Mouse (Mus musculus) macrophage (primary cell): ENCODE data around the gene Rps17. TPM values are rescaled to one million over a fixed set of nuclear protein-coding genes. Genes with fewer than 3 reads are reported as not detected.

ENCODE experiments used
- H3K27ac ChIP-seq: fragments of 350-480 bp; formaldehyde crosslinking; 2 replicates; pipeline ENCODE4 v1.9.0; 2021
- H3K36me3 ChIP-seq: fragments of 350-480 bp; formaldehyde crosslinking; 2 replicates; pipeline ENCODE4 v1.9.0; 2021; ENCODE audit errors: inconsistent target
- H3K4me3 ChIP-seq: fragments of 350-480 bp; formaldehyde crosslinking; 2 replicates; pipeline ENCODE4 v1.9.0; 2021; ENCODE audit errors: inconsistent target
- H3K79me2 ChIP-seq: fragments of 350-480 bp; formaldehyde crosslinking; 2 replicates; pipeline ENCODE4 v1.9.0; 2021; ENCODE audit errors: inconsistent target
- WGBS: methylation state at CpG from one replicate; pipeline ENCODE4 v1.1.7; 2026; ENCODE audit warnings: inconsistent platforms; ENCODE audit not compliant: missing documents; 5-methylcytosine and 5-hydroxymethylcytosine counted together
- polyA plus RNA-seq: library from polyadenylated mRNA; stranded (reverse); fragments of 250-400 nt; gene quantifications from 3 replicates; pipeline ENCODE4 v1.2.4, GENCODE M21; 2018; ENCODE audit warnings: inconsistent platforms

Rps17 gene
- polyA plus RNA-seq, 1 experiment from 2014 or later = 1,376 TPM

DNA sequence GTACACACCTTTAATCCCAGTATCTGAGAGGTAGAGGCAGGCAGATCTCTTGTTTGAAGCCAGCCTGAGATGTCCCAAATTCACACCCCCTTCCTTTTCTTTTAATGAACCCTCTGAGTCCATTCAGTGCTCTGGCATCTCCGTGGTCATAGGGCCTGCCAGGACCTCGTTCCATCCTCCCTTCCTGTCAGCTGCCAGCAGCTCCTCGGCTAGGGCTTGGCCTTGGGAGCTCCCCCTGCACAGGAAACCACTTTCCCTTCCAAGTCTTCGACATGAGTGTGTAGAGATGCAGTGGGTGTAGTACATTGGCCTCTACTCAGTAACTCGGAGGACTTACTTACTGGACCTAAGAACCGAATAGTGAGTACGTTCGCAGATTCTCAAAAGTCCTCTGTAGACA, 29.5 kb downstream of the Rps17 start:
- Histone ChIP-seq H3K79me2 (no peaks in the 10 kb centered on the region), H3K4me3 (no peak overlapping the region), H3K27ac (no peak overlapping the region), H3K36me3 (peaks cover 20% of the 10 kb centered on the region; the same call in 1 of the 2 replicates)
- 50% methylated on average over 8 of the region's 8 CpGs for WGBS

DNA sequence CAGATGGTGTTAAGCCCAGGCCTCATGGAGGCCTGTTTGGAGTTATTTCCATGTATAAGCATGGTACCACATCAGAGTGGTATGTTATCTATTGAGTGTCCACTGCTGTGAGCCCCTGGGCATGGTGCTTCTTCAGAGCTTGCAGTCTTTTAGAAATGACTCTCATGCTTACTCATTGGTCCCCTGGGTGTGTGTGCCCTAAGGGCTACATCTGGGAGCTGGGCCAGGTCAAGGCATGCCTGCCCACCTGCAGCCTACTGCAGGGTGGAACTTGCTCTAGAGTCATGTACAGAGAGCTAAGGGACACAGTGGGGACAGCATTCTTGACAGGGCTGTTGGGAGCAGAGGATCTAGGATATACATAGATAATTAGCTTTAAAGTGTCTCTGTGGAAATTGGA, 33.5 kb downstream of the Rps17 start:
- Histone ChIP-seq H3K27ac (no peak overlapping the region), H3K79me2 (no peaks in the 10 kb centered on the region), H3K4me3 (no peak overlapping the region), H3K36me3 (peaks cover 13% of the 10 kb centered on the region; the same call in 1 of the 2 replicates)

DNA sequence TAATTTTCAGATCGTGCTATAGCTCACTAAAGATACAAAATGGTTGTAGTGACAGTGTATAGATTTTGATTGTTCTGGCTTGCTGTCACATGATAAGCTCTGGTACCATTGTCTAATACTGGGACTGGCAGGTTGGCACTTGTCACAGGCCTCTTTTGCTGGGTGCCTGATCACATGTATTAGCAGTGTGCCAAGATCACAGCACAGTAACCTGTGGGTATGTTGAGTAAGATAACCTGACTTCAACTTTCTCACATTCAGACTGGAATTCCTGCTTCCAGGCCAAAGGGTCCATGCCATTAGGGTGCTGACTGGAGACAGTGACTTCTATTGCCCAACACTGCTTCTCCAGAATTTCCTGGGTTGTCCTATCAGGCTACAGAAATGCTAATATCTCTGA, 33.9 kb downstream of the Rps17 start:
- peaks cover 9% of the 10 kb centered on the region; the same call in 1 of the 2 replicates for H3K36me3 ChIP-seq
- no peak overlapping the region for H3K27ac ChIP-seq
- WGBS = 90% methylated on average over 1 of the region's 1 CpGs
- H3K79me2 ChIP-seq = no peaks in the 10 kb centered on the region
- H3K4me3 ChIP-seq = no peak overlapping the region

DNA sequence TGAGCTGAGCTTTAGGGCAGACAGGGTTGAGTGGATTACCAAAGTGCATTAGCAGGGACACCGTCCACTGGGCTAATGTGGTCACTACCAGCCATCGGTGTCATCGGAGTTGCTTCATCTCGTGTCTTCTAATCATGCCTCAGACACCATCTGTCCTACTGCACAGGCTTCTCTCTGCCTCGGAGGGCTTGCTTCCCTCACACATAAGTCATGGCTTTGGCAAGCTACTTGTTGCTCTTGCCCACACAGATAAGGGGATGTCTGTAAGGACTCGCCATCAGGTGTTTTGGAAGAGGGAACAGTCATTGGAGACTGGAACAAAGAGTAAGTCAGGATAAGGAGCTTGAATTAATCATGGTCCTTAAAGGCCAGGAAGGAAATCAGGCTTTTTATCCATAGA, 35.8 kb downstream of the Rps17 start:
- Histone ChIP-seq H3K79me2 (no peaks in the 10 kb centered on the region), H3K27ac (no peak overlapping the region), H3K36me3 (no peaks in the 10 kb centered on the region), H3K4me3 (no peak overlapping the region)
- WGBS = 87% methylated on average over 6 of the region's 6 CpGs

DNA sequence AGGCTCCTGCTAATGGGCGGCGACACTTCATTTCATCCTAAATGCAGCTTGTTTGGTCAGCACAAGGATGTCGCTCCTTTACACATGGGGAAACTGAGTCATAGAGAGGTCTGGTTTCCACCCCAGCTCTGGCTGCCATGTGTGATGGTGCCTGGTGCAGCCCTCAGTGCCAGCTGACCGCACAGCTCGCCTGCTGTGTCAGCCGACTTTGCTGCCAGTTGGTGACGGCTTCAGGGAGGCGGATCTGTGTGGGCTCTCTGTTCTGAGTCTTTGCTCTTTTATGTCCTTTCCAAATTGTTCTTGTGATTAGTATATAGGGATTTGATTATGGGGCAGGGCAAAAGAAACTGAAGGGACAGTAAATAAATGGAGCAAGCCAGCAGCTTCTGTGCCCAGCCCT, 37.3 kb downstream of the Rps17 start:
- H3K27ac ChIP-seq = peak overlapping the region; percentile 58
- no peaks in the 10 kb centered on the region for H3K79me2 ChIP-seq
- WGBS = 70% methylated on average over 8 of the region's 8 CpGs
- H3K4me3 ChIP-seq = no peak overlapping the region
- H3K36me3 ChIP-seq = no peaks in the 10 kb centered on the region

DNA sequence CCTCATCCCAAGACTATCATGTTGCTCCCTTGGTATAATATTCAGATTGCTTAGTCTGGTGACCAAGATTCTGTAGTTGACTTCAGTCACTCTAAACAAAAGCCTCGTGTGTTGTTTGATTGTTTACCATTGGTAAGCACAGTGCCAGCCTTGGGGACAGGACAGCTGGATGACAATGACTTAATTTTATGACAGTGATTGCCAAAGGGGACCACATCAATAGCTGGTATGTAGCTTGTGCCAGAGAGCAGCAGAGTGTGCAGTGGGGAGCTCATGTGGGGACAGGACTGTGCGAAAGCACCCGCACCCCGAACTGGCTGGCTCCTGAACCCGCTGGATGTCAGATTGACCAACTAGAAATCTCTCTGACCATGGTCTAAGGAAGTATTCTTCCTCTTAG, 40.4 kb downstream of the Rps17 start:
- 100% methylated on average over 5 of the region's 5 CpGs for WGBS
- Histone ChIP-seq H3K79me2 (no peaks in the 10 kb centered on the region), H3K4me3 (no peak overlapping the region), H3K36me3 (no peaks in the 10 kb centered on the region), H3K27ac (no peak overlapping the region)

DNA sequence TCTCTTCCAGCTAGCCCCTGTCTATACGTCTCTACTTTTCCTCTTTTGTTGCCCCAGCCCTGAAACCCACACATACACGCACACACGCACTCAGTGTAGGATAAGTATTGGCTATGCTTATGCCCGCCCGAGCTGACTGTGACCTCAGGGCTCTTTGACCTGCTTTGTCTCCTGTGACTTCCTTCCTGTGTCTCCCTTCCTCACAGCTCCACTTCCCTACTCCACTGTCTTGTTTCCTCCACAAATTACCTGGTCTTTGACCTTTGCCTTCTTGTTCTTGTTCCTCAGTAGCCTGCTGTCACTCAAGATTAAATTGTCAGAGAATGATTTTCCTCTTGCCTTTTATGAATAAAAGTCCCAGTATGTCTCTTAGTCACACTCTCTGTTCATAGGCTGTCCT, 41.0 kb downstream of the Rps17 start:
- 72% methylated on average over 5 of the region's 5 CpGs for WGBS
- no peaks in the 10 kb centered on the region for H3K79me2 ChIP-seq
- H3K36me3 ChIP-seq = no peaks in the 10 kb centered on the region
- no peak overlapping the region for H3K4me3 ChIP-seq
- H3K27ac ChIP-seq = no peak overlapping the region

DNA sequence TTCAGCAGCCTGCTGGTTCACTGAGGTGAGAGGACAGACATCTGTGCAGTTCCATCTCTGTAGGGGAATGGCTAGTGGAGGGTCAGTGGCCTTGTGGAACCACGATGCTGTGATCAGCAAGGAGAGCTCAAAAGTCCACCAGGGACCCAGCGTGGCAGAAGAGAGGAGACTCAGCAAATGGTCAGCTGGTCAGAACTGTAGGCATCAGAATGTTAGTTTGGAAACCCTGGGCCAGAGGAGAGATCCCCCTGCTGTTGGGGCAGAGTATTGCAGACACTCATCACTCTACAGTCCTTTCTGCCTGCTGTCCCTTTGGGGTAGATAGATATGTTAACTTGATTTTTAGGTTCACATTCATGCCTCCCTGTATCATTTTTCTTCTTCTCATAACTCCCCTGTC, 41.4 kb downstream of the Rps17 start:
- Histone ChIP-seq H3K4me3 (no peak overlapping the region), H3K36me3 (no peaks in the 10 kb centered on the region), H3K79me2 (no peaks in the 10 kb centered on the region), H3K27ac (no peak overlapping the region)
- WGBS = 82% methylated on average over 2 of the region's 2 CpGs

DNA sequence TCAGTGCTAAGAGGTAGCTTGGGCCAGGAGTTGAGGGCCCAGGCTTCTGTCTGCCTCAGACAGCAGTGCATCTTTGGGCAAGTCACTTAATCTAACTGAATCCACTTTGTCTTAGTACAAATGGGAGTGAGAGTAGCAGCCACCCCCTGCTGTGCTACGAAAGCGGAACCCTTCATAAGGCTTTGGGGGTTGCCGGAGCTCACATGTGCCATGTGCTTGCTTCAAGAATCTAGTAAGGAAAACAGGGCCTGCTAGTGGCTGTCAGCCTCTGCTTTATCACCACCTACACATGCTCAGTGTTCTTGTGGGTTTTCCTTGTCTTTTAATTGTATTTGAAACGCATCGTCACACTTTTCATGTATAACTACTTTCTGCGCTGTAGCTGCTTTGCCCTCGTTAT, 43.7 kb downstream of the Rps17 start:
- WGBS = 90% methylated on average over 7 of the region's 7 CpGs
- H3K36me3 ChIP-seq = no peaks in the 10 kb centered on the region
- H3K79me2 ChIP-seq = no peaks in the 10 kb centered on the region
- H3K27ac ChIP-seq = no peak overlapping the region
- H3K4me3 ChIP-seq = no peak overlapping the region

DNA sequence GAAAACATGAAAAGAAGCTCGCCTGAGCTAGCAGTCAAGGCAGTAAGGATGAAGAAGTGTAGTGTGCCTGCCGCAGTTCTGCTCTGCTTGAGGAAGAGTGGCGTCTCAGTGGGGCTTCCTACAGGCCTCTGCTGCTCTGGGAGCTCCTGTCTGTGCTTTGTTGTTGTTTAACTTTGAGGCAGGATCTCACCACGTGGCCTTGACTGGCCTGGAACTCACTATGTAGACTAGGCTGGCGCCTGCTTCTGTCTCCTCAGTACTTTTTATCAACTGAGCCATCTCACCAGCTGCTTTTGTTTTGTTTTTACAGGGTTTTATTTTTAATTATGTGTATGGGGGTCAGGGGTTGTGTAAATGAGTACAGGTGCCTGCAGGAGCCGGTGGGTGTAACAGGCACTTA, 46.8 kb downstream of the Rps17 start:
- Histone ChIP-seq H3K79me2 (no peaks in the 10 kb centered on the region), H3K4me3 (no peak overlapping the region), H3K27ac (no peak overlapping the region), H3K36me3 (no peaks in the 10 kb centered on the region)
- WGBS = 87% methylated on average over 6 of the region's 6 CpGs

DNA sequence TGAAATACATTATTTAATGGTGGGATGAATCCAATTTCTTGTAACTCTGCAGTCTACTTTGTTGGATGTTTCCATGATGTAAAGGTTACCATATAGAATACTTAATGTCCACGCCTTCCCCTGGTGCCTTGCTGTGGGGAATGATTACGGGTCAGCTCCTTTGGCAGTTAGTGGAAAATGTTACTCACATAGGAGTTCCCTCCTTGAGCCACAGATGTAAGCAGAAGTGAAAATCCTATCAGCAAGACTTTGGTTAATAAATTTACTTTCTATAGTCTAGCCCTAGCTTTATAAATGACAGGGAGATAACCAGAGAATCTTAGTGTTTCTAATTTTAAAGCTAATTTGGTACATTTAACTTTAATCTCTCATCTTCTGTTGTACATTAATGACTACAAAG, 49.9 kb downstream of the Rps17 start:
- Histone ChIP-seq H3K27ac (no peak overlapping the region), H3K36me3 (no peaks in the 10 kb centered on the region), H3K4me3 (no peak overlapping the region), H3K79me2 (no peaks in the 10 kb centered on the region; the same call in 1 of the 2 replicates)
- 62% methylated on average over 2 of the region's 2 CpGs for WGBS

Other genes starting within 250 kb of the Rps17 start
- gene Slc28a1, start 230.5 kb downstream of the Rps17 start, polyA plus RNA-seq = not detected in 3 replicates
- gene Pde8a, start 131.7 kb downstream of the Rps17 start, polyA plus RNA-seq = 18.3 to 37.2 TPM (median 28.5 TPM) in 3 replicates
- 8.8 to 18.0 TPM (median 11.7 TPM) in 3 replicates for gene Cpeb1, start 110.2 kb upstream of the Rps17 start, polyA plus RNA-seq
- not detected in 3 replicates for gene Ap3b2, start 148.7 kb upstream of the Rps17 start, polyA plus RNA-seq
- not detected in 3 replicates for gene BC048679, start 153.0 kb upstream of the Rps17 start, polyA plus RNA-seq
- gene Fsd2, start 221.7 kb upstream of the Rps17 start, polyA plus RNA-seq = 0.18 to 0.30 TPM (median 0.22 TPM) in 3 replicates
- 7.0 to 9.1 TPM (median 8.4 TPM) in 3 replicates for gene Whamm, start 226.0 kb upstream of the Rps17 start, polyA plus RNA-seq